Mouse (Mus musculus) fat pad, adult 2 months (tissue): Measurements from ENCODE around the gene Psmg1.
A peak's percentile ranks its signal among the peaks of the same experiment; 100 is the strongest.
"Not testable (repeated sequence)": the region's sequence is repeated elsewhere in the genome, so short reads cannot be mapped to it uniquely, and the experiment has no call there.

ENCODE experiments used
- DNase-seq: peaks from one replicate; pipeline ENCODE4 v3.0.0-alpha.2; 2011; ENCODE audit warnings: low read depth, low spot score; ENCODE audit errors: extremely low read depth

Gene Psmg1

GRCm38 (mm10) chr16:95990462-95991121 is at the start of gene Psmg1:
Gene Psmg1 (minus strand): TSS chr16:95990960.
- no peak for DNase-seq

- DNase-seq, result no peak
Measured at GRCm38 (mm10) chr16:96039538-96039937, 48.8 kb upstream of the Psmg1 start.

- DNase-seq, result no peak
Measured at GRCm38 (mm10) chr16:96034473-96034872, 43.7 kb upstream of the Psmg1 start.

GRCm38 (mm10) chr16:96032368-96033043 is 41.7 kb upstream of the Psmg1 start:
- no peak for DNase-seq

- no peak for DNase-seq
Measured at GRCm38 (mm10) chr16:96030476-96031102, 39.8 kb upstream of the Psmg1 start.

- DNase-seq, result no peak
Measured at GRCm38 (mm10) chr16:96026256-96026655, 35.5 kb upstream of the Psmg1 start.

- no peak for DNase-seq
Measured at GRCm38 (mm10) chr16:96025244-96025643, 34.5 kb upstream of the Psmg1 start.

GRCm38 (mm10) chr16:96021045-96021444 is 30.3 kb upstream of the Psmg1 start:
- no peak for DNase-seq

- not testable (repeated sequence) for DNase-seq
Measured at GRCm38 (mm10) chr16:96009124-96009523, 18.4 kb upstream of the Psmg1 start.

- DNase-seq, result not testable (repeated sequence)
Measured at GRCm38 (mm10) chr16:96004278-96004677, 13.5 kb upstream of the Psmg1 start.

- no peak for DNase-seq
Measured at GRCm38 (mm10) chr16:95999291-95999690, 8.5 kb upstream of the Psmg1 start.

- DNase-seq, result no peak
Measured at GRCm38 (mm10) chr16:95996156-95996555, 5.4 kb upstream of the Psmg1 start.

GRCm38 (mm10) chr16:95994576-95994975 is 3.8 kb upstream of the Psmg1 start:
- not testable (repeated sequence) for DNase-seq

GRCm38 (mm10) chr16:95992596-95992995 is 1.8 kb upstream of the Psmg1 start:
- DNase-seq, result no peak

GRCm38 (mm10) chr16:95991122-95991900 is 551 bp upstream of the Psmg1 start:
- DNase-seq, result no peak

- DNase-seq, result no peak
Measured at GRCm38 (mm10) chr16:95984911-95985310, 5.8 kb downstream of the Psmg1 start.

- no peak for DNase-seq
Measured at GRCm38 (mm10) chr16:95983601-95984000, 7.2 kb downstream of the Psmg1 start.

- no peak for DNase-seq
Measured at GRCm38 (mm10) chr16:95970841-95971240, 19.9 kb downstream of the Psmg1 start.

- DNase-seq, result no peak
Measured at GRCm38 (mm10) chr16:95967455-95967854, 23.3 kb downstream of the Psmg1 start.

- DNase-seq, result peak; percentile 39
Measured at GRCm38 (mm10) chr16:95964427-95965023, 26.2 kb downstream of the Psmg1 start.

- not testable (repeated sequence) for DNase-seq
Measured at GRCm38 (mm10) chr16:95961484-95961883, 29.3 kb downstream of the Psmg1 start.
